Mouse (Mus musculus): ENCODE results near the gene Gm20403. TPM values are rescaled to one million over a fixed set of nuclear protein-coding genes. Genes with fewer than 3 reads are reported as not detected.
"Not testable (repeated sequence)": the region's sequence is repeated elsewhere in the genome, so short reads cannot be mapped to it uniquely, and the experiment has no call there.

Gene Gm20403
- polyA plus RNA-seq, 1 experiment from 2014 or later = not detected

DNA sequence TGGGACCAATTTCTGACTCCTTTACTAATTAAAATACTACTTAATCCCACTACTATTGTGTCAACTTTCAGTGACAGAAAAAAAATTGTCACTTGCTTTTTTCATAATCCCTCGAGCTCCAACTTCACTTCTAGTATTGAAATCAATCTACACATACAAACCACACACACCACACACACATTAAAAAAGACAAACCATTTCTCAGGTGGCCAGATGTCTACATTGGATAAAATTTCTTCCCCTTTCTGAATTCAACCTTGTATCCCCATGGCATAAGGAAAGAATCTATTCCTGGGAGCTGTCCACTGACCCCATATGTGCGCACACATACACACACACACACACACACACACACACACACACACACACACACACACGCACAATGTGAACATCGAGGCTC is 29.9 kb downstream of the Gm20403 start:
- H3K9ac ChIP-seq = no peak overlapping the region
- no peaks in the 10 kb centered on the region for H3K9me3 ChIP-seq (replicated peaks)
- H3K27me3 ChIP-seq = no peaks in the 10 kb centered on the region
- no peak overlapping the region for H3K4me2 ChIP-seq
- H3K36me3 ChIP-seq (ENCODE audit: poor library complexity, severe bottlenecking) = peaks cover 14% of the 10 kb centered on the region; the same call in 1 of the 2 replicates
- 0 out of 2 replicates have a peak, but pooled peaks cover 4% of the 10 kb centered on the region for H3K4me1 ChIP-seq
- H3K4me3 ChIP-seq = no peak overlapping the region
- no peak overlapping the region for H3K27ac ChIP-seq
- ATAC-seq = no peak
- WGBS = 87% methylated on average over 4 of the region's 4 CpGs

DNA sequence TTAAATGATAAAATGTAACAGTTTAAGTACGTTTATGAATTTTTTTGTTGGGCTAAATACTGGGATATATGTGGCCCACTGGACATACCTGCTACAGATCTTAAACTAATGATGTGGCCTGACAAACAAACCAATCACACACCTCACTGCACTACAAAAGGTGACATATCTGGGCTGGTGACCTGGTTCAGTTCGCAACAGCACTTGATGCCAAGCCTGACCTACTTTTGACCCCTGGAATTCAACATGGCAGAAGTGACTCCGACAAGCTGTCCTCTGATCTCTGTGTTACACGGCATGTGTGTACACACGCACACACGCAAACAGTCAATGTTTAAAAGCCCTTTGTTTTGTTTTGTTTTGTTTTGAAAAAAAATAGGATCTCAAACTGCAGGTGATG is 40.2 kb downstream of the Gm20403 start:
- Histone ChIP-seq H3K9me3 (replicated peaks) (no peaks in the 10 kb centered on the region), H3K4me1 (no peaks in the 10 kb centered on the region), H3K4me2 (no peak overlapping the region), H3K4me3 (no peak overlapping the region), H3K27ac (no peak overlapping the region), H3K36me3 (ENCODE audit: poor library complexity, severe bottlenecking) (peaks cover 19% of the 10 kb centered on the region), H3K9ac (no peak overlapping the region), H3K27me3 (no peaks in the 10 kb centered on the region)
- no peak for ATAC-seq
- 75% methylated on average over 6 of the region's 6 CpGs for WGBS

DNA sequence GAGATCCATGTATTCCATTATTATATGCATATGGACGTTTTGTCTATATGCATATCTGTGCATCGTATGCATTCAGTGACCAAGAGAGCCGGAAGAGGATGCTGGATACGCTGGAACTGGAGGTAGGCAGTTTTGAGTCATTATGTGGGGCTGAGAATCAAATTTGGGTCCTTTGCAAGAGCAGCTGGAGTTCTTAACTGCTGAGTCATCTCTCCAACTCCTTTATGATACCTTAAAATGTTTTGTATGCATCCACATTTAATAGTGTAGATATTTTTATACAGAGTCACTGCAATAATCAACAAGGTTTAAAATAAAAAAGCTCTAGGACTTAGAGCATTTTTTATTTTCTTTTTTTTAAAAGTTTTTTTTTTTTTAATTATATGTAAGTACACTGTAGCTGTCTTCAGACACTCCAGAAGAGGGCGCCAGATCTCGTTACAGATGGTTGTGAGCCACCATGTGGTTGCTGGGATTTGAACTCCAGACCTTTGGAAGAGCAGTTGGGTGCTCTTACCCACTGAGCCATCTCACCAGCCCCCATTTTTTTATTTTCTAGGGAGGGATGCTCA is 43.7 kb downstream of the Gm20403 start:
- H3K27ac ChIP-seq; H3K4me3 ChIP-seq; H3K4me2 ChIP-seq; H3K9ac ChIP-seq; ATAC-seq; H3K4me1 ChIP-seq; H3K9me3 ChIP-seq (replicated peaks); H3K27me3 ChIP-seq: not testable (repeated sequence)
- H3K36me3 ChIP-seq (ENCODE audit: poor library complexity, severe bottlenecking) = peaks cover 49% of the 10 kb centered on the region
- WGBS = 94% methylated on average over 6 of the region's 6 CpGs

DNA sequence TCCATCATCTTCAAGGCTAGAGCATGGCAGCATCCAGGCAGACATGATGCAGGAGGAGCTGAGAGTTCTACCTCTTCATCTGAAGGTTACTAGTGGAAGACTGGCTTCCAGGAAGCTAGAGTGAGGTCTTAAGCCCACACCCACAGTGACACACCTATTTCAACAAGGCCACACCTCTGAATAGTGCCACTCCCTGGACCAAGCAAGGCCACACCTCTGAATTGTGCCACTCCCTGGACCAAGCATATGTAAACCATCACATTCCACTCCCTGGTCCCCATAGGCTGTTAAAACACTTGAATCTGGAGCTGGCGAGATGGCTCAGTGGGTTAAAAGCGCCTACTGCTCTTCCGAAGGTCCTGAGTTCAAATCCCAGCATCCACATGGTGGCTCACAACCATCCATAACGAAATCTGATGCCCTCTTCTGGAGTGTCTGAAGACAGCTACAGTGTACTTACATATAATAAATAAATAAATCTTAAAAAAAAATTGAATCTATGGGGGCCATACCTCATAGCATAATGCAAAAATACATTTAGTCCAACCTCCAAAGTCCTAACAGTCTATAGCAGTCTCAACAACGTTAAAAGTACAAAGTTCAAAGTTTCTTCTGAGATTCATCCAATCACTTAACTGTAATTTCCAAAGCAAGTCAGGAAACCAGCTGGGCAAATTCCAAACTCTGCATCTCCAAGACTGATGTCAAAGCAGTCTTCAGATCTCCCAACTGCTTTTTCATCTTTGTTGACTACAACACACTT is 48.6 kb downstream of the Gm20403 start:
- not testable (repeated sequence) for H3K4me2 ChIP-seq; H3K9me3 ChIP-seq (replicated peaks); H3K27me3 ChIP-seq; ATAC-seq; H3K4me3 ChIP-seq; H3K4me1 ChIP-seq; H3K27ac ChIP-seq; H3K9ac ChIP-seq
- 93% methylated on average over 5 of the region's 5 CpGs for WGBS
- H3K36me3 ChIP-seq (ENCODE audit: poor library complexity, severe bottlenecking) = peaks cover 55% of the 10 kb centered on the region

Other genes starting within 250 kb of the Gm20403 start
- 180 and 195 TPM in 2 replicates for gene Snx6, start 190.8 kb downstream of the Gm20403 start, polyA plus RNA-seq (2015; fragmentation: Nextera tagmentation; extraction: Ambion mirVana)
- gene Cfl2, start 123.7 kb downstream of the Gm20403 start, polyA plus RNA-seq (2015; fragmentation: Nextera tagmentation; extraction: Ambion mirVana) = 308 and 322 TPM in 2 replicates
- gene Baz1a, start 27.8 kb upstream of the Gm20403 start, polyA plus RNA-seq (2015; fragmentation: Nextera tagmentation; extraction: Ambion mirVana) = 27.0 and 29.9 TPM in 2 replicates
- gene 2700097O09Rik, start 93.6 kb upstream of the Gm20403 start, polyA plus RNA-seq (2015; fragmentation: Nextera tagmentation; extraction: Ambion mirVana) = 42.5 TPM in 2 replicates
- 167 and 195 TPM in 2 replicates for gene Srp54a, start 93.7 kb upstream of the Gm20403 start, polyA plus RNA-seq (2015; fragmentation: Nextera tagmentation; extraction: Ambion mirVana)
- 26.1 and 27.5 TPM in 2 replicates for gene Fam177a, start 137.9 kb upstream of the Gm20403 start, polyA plus RNA-seq (2015; fragmentation: Nextera tagmentation; extraction: Ambion mirVana)
- 63.0 and 65.2 TPM in 2 replicates for gene Srp54b, start 168.6 kb upstream of the Gm20403 start, polyA plus RNA-seq (2015; fragmentation: Nextera tagmentation; extraction: Ambion mirVana)
- gene 1700047I17Rik2, start 213.1 kb upstream of the Gm20403 start, polyA plus RNA-seq (2015; fragmentation: Nextera tagmentation; extraction: Ambion mirVana) = 1.3 TPM in 1 of 2 replicates, not detected in the other
- 72.0 and 81.4 TPM in 2 replicates for gene Srp54c, start 243.6 kb upstream of the Gm20403 start, polyA plus RNA-seq (2015; fragmentation: Nextera tagmentation; extraction: Ambion mirVana)

All from forebrain, embryonic 13.5 days (tissue).